13 mouse cellular contexts compared by ENCODE assay signal in genomic region chr17:45582715-45583355, GRCm38 (mm10). TPM values are rescaled to one million over a fixed set of nuclear protein-coding genes. Genes with fewer than 3 reads are reported as not detected.
DNase-seq lines count a peak whose midpoint lies in the region; ATAC-seq and TF ChIP-seq lines count a peak whose summit lies in the region.
"Had no signal": no experiment of that assay in that cellular context is flagged by ENCODE, and none has a peak within 500 bp of the region (broad histone marks: within the 10 kb centered on the region; RNA-seq: fewer than 3 reads in every experiment).

No protein-coding gene starts in this region.

- H3K9ac ChIP-seq in heart, embryonic 13.5 days, result no peak overlapping the region
- H3K9ac ChIP-seq in liver, adult 2 months (ENCODE audit: low read depth, low read length), result no peak overlapping the region
- no peak overlapping the region for H3K9ac ChIP-seq in forebrain, embryonic 12.5 days
- H3K9ac ChIP-seq: embryonic facial prominence, embryonic 13.5 days; midbrain, embryonic 13.5 days had no signal

- H3K4me3 ChIP-seq in heart, embryonic 13.5 days, result no peak overlapping the region
- H3K4me3 ChIP-seq in heart, embryonic 10.5 days, result no peak overlapping the region
- no peak overlapping the region for H3K4me3 ChIP-seq in liver, adult 2 months (ENCODE audit: insufficient read depth, low read depth, low read length)
- no peak overlapping the region for H3K4me3 ChIP-seq in forebrain, embryonic 12.5 days (replicated peaks)
- H3K4me3 ChIP-seq: embryonic facial prominence, embryonic 13.5 days; midbrain, embryonic 13.5 days had no signal

- peaks cover 7% of the 10 kb centered on the region; the same call in 1 of the 2 replicates for H3K9me3 ChIP-seq in heart, embryonic 13.5 days
- H3K9me3 ChIP-seq in heart, embryonic 10.5 days, result no peaks in the 10 kb centered on the region
- no peaks in the 10 kb centered on the region; the same call in 1 of the 2 replicates for H3K9me3 ChIP-seq in forebrain, embryonic 12.5 days
- H3K9me3 ChIP-seq: midbrain, embryonic 13.5 days had no signal

- H3K27me3 ChIP-seq in heart, embryonic 13.5 days (replicated peaks), result no peaks in the 10 kb centered on the region
- no peaks in the 10 kb centered on the region for H3K27me3 ChIP-seq in heart, embryonic 10.5 days (ENCODE audit: insufficient read depth, poor library complexity, severe bottlenecking)
- no peaks in the 10 kb centered on the region for H3K27me3 ChIP-seq in liver, adult 2 months (ENCODE audit: control insufficient read depth, insufficient read depth, low read length)
- H3K27me3 ChIP-seq in forebrain, embryonic 12.5 days, result no peaks in the 10 kb centered on the region
- H3K27me3 ChIP-seq: embryonic facial prominence, embryonic 13.5 days; midbrain, embryonic 13.5 days had no signal

- WGBS in heart, embryonic 13.5 days, result 62% methylated on average over 6 of the region's 6 CpGs
- whole genome bisulfite sequencing in heart, embryonic 10.5 days, result 69% methylated on average over 6 of the region's 6 CpGs
- 52% methylated on average over 6 of the region's 6 CpGs for WGBS in liver, adult 2 months
- WGBS in forebrain, embryonic 12.5 days, result 73% methylated on average over 6 of the region's 6 CpGs

- peaks cover 19% of the 10 kb centered on the region for H3K36me3 ChIP-seq in heart, embryonic 13.5 days
- peaks cover 16% of the 10 kb centered on the region for H3K36me3 ChIP-seq in heart, embryonic 10.5 days
- H3K36me3 ChIP-seq in liver, adult 2 months (ENCODE audit: control insufficient read depth, insufficient read depth, low read length), result peaks cover 14% of the 10 kb centered on the region
- peaks cover 13% of the 10 kb centered on the region for H3K36me3 ChIP-seq in forebrain, embryonic 12.5 days (replicated peaks)
- H3K36me3 ChIP-seq: midbrain, embryonic 13.5 days had no signal

- no peak for DNase-seq in heart, embryonic 10.5 days (ENCODE audit: low spot score)
- peak; percentile 49 for DNase-seq in thymus, postnatal 0 days (ENCODE audit: low spot score)
- no peak for DNase-seq in thymus, postnatal 10 days (ENCODE audit: low spot score in 2 of 2)
- peak; percentile 59 for DNase-seq in liver, adult 2 months (ENCODE audit: extremely low read depth, low read depth, low spot score)
- no peak for DNase-seq in Muller cell, postnatal 12 days (ENCODE audit: inconsistent ontology term)
- DNase-seq in gastrocnemius, postnatal 10 days, result no peak
- DNase-seq: heart, postnatal 10 days; layer of hippocampus, adult 9-11 months had no signal

- peaks cover 56% of the 10 kb centered on the region for H3K4me1 ChIP-seq in heart, embryonic 13.5 days
- peaks cover 50% of the 10 kb centered on the region for H3K4me1 ChIP-seq in heart, embryonic 10.5 days
- peaks cover 24% of the 10 kb centered on the region for H3K4me1 ChIP-seq in liver, adult 2 months (ENCODE audit: control insufficient read depth, insufficient read depth, low read length)
- peaks cover 28% of the 10 kb centered on the region for H3K4me1 ChIP-seq in forebrain, embryonic 12.5 days

- TF ChIP-seq CTCF in liver, adult 2 months (IDR thresholded peaks at IDR 0.05; ENCODE audit: low read depth, low read length), result peak; percentile 78

- no peak overlapping the region for H3K4me2 ChIP-seq in heart, embryonic 13.5 days
- H3K4me2 ChIP-seq in forebrain, embryonic 12.5 days, result no peak overlapping the region
- H3K4me2 ChIP-seq: embryonic facial prominence, embryonic 13.5 days; midbrain, embryonic 13.5 days had no signal

- 0 out of 2 replicates have a peak overlapping the region, but pooled peaks have one; percentile 95 for H3K27ac ChIP-seq in heart, embryonic 13.5 days (replicated peaks)
- H3K27ac ChIP-seq in heart, embryonic 10.5 days, result no peak overlapping the region
- peak overlapping the region; percentile 22 for H3K27ac ChIP-seq in liver, adult 2 months (replicated peaks; ENCODE audit: insufficient read depth, low read depth, low read length)
- no peak overlapping the region for H3K27ac ChIP-seq in forebrain, embryonic 12.5 days
- H3K27ac ChIP-seq: embryonic facial prominence, embryonic 13.5 days; midbrain, embryonic 13.5 days had no signal

- TF ChIP-seq POLR2A in liver, adult 2 months (IDR thresholded peaks at IDR 0.05; ENCODE audit: extremely low read depth, insufficient read depth, low read length), result no peak

- no peak for ATAC-seq in heart, embryonic 13.5 days (ENCODE audit: extremely low read depth, insufficient number of reproducible peaks, low FRiP score, low TSS enrichment)
- ATAC-seq in forebrain, embryonic 12.5 days (ENCODE audit: low FRiP score), result no peak
- ATAC-seq: activated CD4-positive, CD25-positive, alpha-beta regulatory T cell, adult 4 months; midbrain, embryonic 13.5 days had no signal

- H3K79me2 ChIP-seq in liver, adult 2 months (ENCODE audit: control insufficient read depth, insufficient read depth, low read length), result no peaks in the 10 kb centered on the region

RNA-seq across cellular contexts. Expression of gene Hsp90ab1, which starts 9.8 kb away (rescaled TPM):
- 1,372 and 1,500 TPM in 2 replicates for polyA plus RNA-seq in heart, embryonic 13.5 days (2015; fragmentation: Nextera tagmentation; extraction: Ambion mirVana)
- 1,633 and 1,893 TPM in 2 replicates for polyA plus RNA-seq in heart, embryonic 10.5 days (2016; fragmentation: Nextera tagmentation; extraction: Ambion mirVana)
- 1,223 and 1,279 TPM in 2 replicates for polyA plus RNA-seq in thymus, postnatal 0 days (2015; fragmentation: Nextera tagmentation; extraction: Ambion mirVana)
- 248 and 362 TPM in 2 replicates for total RNA-seq in liver, adult 2 months (2014; rRNA removed)
- polyA plus RNA-seq in liver, adult 2 months (2012; rRNA removed), result 226 and 272 TPM in 2 replicates
- 1,580 and 1,603 TPM in 2 replicates for polyA plus RNA-seq in forebrain, embryonic 12.5 days (2016; fragmentation: Nextera tagmentation; extraction: Ambion mirVana)
- total RNA-seq in gastrocnemius, postnatal 10 days (2021), result 100 to 1,000 TPM; 900 to 909 TPM

RNA-seq across cellular contexts. Expression of gene Slc29a1, which starts 16.6 kb away (rescaled TPM):
- polyA plus RNA-seq in heart, embryonic 13.5 days (2015; fragmentation: Nextera tagmentation; extraction: Ambion mirVana), result 68.8 and 83.6 TPM in 2 replicates
- 75.0 and 75.1 TPM in 2 replicates for polyA plus RNA-seq in heart, embryonic 10.5 days (2016; fragmentation: Nextera tagmentation; extraction: Ambion mirVana)
- polyA plus RNA-seq in thymus, postnatal 0 days (2015; fragmentation: Nextera tagmentation; extraction: Ambion mirVana), result 243 and 252 TPM in 2 replicates
- 220 and 240 TPM in 2 replicates for total RNA-seq in liver, adult 2 months (2014; rRNA removed)
- polyA plus RNA-seq in liver, adult 2 months (2012; rRNA removed), result 618 and 693 TPM in 2 replicates
- polyA plus RNA-seq in forebrain, embryonic 12.5 days (2016; fragmentation: Nextera tagmentation; extraction: Ambion mirVana), result 50.2 and 52.0 TPM in 2 replicates
- total RNA-seq in gastrocnemius, postnatal 10 days (2021), result 100 to 1,000 TPM in 1 of 2 experiments, 10 to 100 TPM in 1; 97.4 to 114 TPM

RNA-seq across cellular contexts. Expression of gene Mymx, which starts 19.1 kb away (rescaled TPM):
- 0.37 and 0.45 TPM in 2 replicates for polyA plus RNA-seq in heart, embryonic 13.5 days (2015; fragmentation: Nextera tagmentation; extraction: Ambion mirVana)
- 0.31 and 0.41 TPM in 2 replicates for polyA plus RNA-seq in heart, embryonic 10.5 days (2016; fragmentation: Nextera tagmentation; extraction: Ambion mirVana)
- 1.5 and 1.7 TPM in 2 replicates for polyA plus RNA-seq in thymus, postnatal 0 days (2015; fragmentation: Nextera tagmentation; extraction: Ambion mirVana)
- total RNA-seq in liver, adult 2 months (2014; rRNA removed), result not detected in 2 replicates
- not detected in 2 replicates for polyA plus RNA-seq in liver, adult 2 months (2012; rRNA removed)
- 0.24 TPM in 1 of 2 replicates, not detected in the other for polyA plus RNA-seq in forebrain, embryonic 12.5 days (2016; fragmentation: Nextera tagmentation; extraction: Ambion mirVana)
- total RNA-seq in gastrocnemius, postnatal 10 days (2021), result 10 to 100 TPM; 16.1 to 18.7 TPM
- total RNA-seq: heart, postnatal 10 days had no signal
- polyA plus RNA-seq: activated CD4-positive, CD25-positive, alpha-beta regulatory T cell, adult 4 months; midbrain, embryonic 13.5 days had no signal

RNA-seq across cellular contexts. Expression of gene Slc35b2, which starts 19.2 kb away (rescaled TPM):
- 91.8 and 94.9 TPM in 2 replicates for polyA plus RNA-seq in heart, embryonic 13.5 days (2015; fragmentation: Nextera tagmentation; extraction: Ambion mirVana)
- 107 and 118 TPM in 2 replicates for polyA plus RNA-seq in heart, embryonic 10.5 days (2016; fragmentation: Nextera tagmentation; extraction: Ambion mirVana)
- 95.8 and 96.9 TPM in 2 replicates for polyA plus RNA-seq in thymus, postnatal 0 days (2015; fragmentation: Nextera tagmentation; extraction: Ambion mirVana)
- 43.0 and 45.9 TPM in 2 replicates for total RNA-seq in liver, adult 2 months (2014; rRNA removed)
- 69.7 and 73.0 TPM in 2 replicates for polyA plus RNA-seq in liver, adult 2 months (2012; rRNA removed)
- polyA plus RNA-seq in forebrain, embryonic 12.5 days (2016; fragmentation: Nextera tagmentation; extraction: Ambion mirVana), result 91.0 and 91.7 TPM in 2 replicates
- 10 to 100 TPM; 29.9 to 39.3 TPM for total RNA-seq in gastrocnemius, postnatal 10 days (2021)

RNA-seq across cellular contexts. Expression of gene Nfkbie, which starts 27.3 kb away (rescaled TPM):
- polyA plus RNA-seq in heart, embryonic 13.5 days (2015; fragmentation: Nextera tagmentation; extraction: Ambion mirVana), result 2.7 TPM in 2 replicates
- 2.8 and 3.7 TPM in 2 replicates for polyA plus RNA-seq in heart, embryonic 10.5 days (2016; fragmentation: Nextera tagmentation; extraction: Ambion mirVana)
- 70.4 and 80.2 TPM in 2 replicates for polyA plus RNA-seq in thymus, postnatal 0 days (2015; fragmentation: Nextera tagmentation; extraction: Ambion mirVana)
- 1.6 and 1.9 TPM in 2 replicates for total RNA-seq in liver, adult 2 months (2014; rRNA removed)
- polyA plus RNA-seq in liver, adult 2 months (2012; rRNA removed), result 2.0 and 3.0 TPM in 2 replicates
- polyA plus RNA-seq in forebrain, embryonic 12.5 days (2016; fragmentation: Nextera tagmentation; extraction: Ambion mirVana), result 5.5 and 5.7 TPM in 2 replicates
- 1 to 10 TPM; 1.3 to 2.3 TPM for total RNA-seq in gastrocnemius, postnatal 10 days (2021)

Comparison
In these comparisons a context has a peak if more than half of its experiments do, and no peak if none do; other contexts are left out.
1. H3K27ac ChIP-seq: peak in heart, embryonic 13.5 days (single experiment) and liver, adult 2 months (single experiment); none in heart, embryonic 10.5 days (single experiment) and forebrain, embryonic 12.5 days (single experiment).
2. DNase-seq: peak in thymus, postnatal 0 days (single experiment) and liver, adult 2 months (single experiment); none in heart, embryonic 10.5 days (single experiment), thymus, postnatal 10 days (0 of 2), Muller cell, postnatal 12 days (single experiment) and gastrocnemius, postnatal 10 days (single experiment).